Mouse (Mus musculus) midbrain, embryonic 15.5 days (tissue): ENCODE data around the gene Gpld1. TPM values are rescaled to one million over a fixed set of nuclear protein-coding genes. Genes with fewer than 3 reads are reported as not detected.
A peak's percentile ranks its signal among the peaks of the same experiment; 100 is the strongest.
"Not testable (repeated sequence)": the region's sequence is repeated elsewhere in the genome, so short reads cannot be mapped to it uniquely, and the experiment has no call there.

Experiments
- ATAC-seq: fragments of 200-750 bp; cut with Nextera tagmentation; replicated peaks from 2 replicates; pipeline ENCODE4 v1.8.0; 2017; ENCODE audit warnings: moderate TSS enrichment
- H3K27ac ChIP-seq: fragments of 300-500 bp; sonication (generic); 2 replicates; pipeline ENCODE4 v1.5.1; 2015; ENCODE audit warnings: mild to moderate bottlenecking, inconsistent platforms
- H3K27me3 ChIP-seq: fragments of 300-500 bp; sonication (generic); replicated peaks from 2 replicates; pipeline ENCODE4 v1.6.1; 2015; ENCODE audit warnings: inconsistent platforms
- H3K36me3 ChIP-seq: fragments of 300-500 bp; sonication (generic); replicated peaks from 2 replicates; pipeline ENCODE4 v1.6.1; 2015; ENCODE audit warnings: inconsistent platforms
- H3K4me1 ChIP-seq: fragments of 300-500 bp; sonication (generic); 2 replicates; pipeline ENCODE4 v1.6.1; 2015; ENCODE audit warnings: inconsistent platforms
- H3K4me2 ChIP-seq: fragments of 300-500 bp; sonication (generic); 2 replicates; pipeline ENCODE4 v1.6.1; 2015; ENCODE audit warnings: inconsistent platforms, mild to moderate bottlenecking, moderate library complexity
- H3K4me3 ChIP-seq: fragments of 300-500 bp; sonication (generic); 2 replicates; pipeline ENCODE4 v1.5.1; 2015; ENCODE audit warnings: mild to moderate bottlenecking, inconsistent platforms
- H3K9ac ChIP-seq: fragments of 300-500 bp; sonication (generic); 2 replicates; pipeline ENCODE4 v1.6.1; 2015; ENCODE audit warnings: mild to moderate bottlenecking, inconsistent platforms
- H3K9me3 ChIP-seq: fragments of 300-500 bp; sonication (generic); 2 replicates; pipeline ENCODE4 v1.6.1; 2016; ENCODE audit warnings: inconsistent platforms
- WGBS: fragments of 180-500 bp; shearing (Covaris S2); methylation state at CpG from one replicate; pipeline ENCODE4 v1.1.7; 2015; ENCODE audit warnings: mixed read lengths; 5-methylcytosine and 5-hydroxymethylcytosine counted together
- polyA plus RNA-seq: library from polyadenylated mRNA; unstranded; fragments of >200 nt; fragmentation: Nextera tagmentation; extraction: Ambion mirVana; gene quantifications from 2 replicates; pipeline ENCODE4 v1.2.1, GENCODE M21; 2015

Gene Gpld1
- polyA plus RNA-seq, 1 experiment from 2014 or later, result 3.0 TPM

DNA sequence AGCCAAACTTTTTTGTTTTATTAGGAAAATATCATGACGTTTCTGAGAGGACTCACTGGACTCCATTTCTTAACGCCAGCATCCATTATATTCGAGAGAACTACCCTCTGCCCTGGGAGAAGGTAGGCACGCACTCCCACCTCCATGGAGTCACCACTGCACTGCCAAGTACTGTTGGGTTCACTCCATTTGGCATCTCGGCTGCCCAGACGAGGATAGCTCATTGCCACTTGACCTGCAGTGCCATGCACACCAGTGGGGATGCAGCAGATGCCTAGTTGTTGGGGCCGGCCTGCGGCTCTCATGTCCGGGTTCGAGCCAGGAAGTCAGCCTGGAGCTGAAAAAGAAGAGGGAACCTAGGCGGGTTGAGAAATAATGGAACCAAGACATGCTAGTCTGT is 12.1 kb downstream of the Gpld1 start:
- 59% methylated on average over 11 of the region's 11 CpGs for WGBS
- no peaks in the 10 kb centered on the region for H3K36me3 ChIP-seq
- no peak for ATAC-seq
- no peaks in the 10 kb centered on the region for H3K27me3 ChIP-seq
- no peak overlapping the region for H3K4me2 ChIP-seq
- no peak overlapping the region for H3K4me3 ChIP-seq
- H3K9me3 ChIP-seq, result no peaks in the 10 kb centered on the region
- no peak overlapping the region for H3K9ac ChIP-seq
- H3K27ac ChIP-seq, result no peak overlapping the region
- no peaks in the 10 kb centered on the region for H3K4me1 ChIP-seq

DNA sequence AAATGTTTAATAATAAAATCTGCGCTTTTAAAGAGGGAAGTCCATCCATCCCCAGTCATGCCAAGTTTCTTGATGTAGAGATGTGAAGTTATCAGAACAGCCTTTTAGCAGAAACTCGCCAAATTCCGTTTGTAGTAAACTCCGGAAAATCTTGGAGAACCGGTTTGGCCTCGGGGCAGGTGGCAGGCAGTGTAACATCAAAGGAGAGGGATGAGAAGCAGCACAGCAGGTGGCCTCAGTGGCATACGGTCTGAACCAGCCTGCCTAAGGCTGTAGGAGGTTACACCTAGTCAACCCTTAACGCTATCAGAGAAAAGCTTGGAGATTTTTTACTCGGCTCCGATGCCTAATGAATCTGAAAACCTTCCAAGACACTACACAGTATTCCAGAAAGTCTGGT is 12.5 kb downstream of the Gpld1 start:
- Histone ChIP-seq H3K36me3 (no peaks in the 10 kb centered on the region), H3K4me1 (no peaks in the 10 kb centered on the region), H3K9me3 (no peaks in the 10 kb centered on the region), H3K4me3 (no peak overlapping the region), H3K9ac (no peak overlapping the region), H3K27ac (no peak overlapping the region), H3K4me2 (no peak overlapping the region), H3K27me3 (no peaks in the 10 kb centered on the region)
- WGBS, result 23% methylated on average over 10 of the region's 10 CpGs
- no peak for ATAC-seq

DNA sequence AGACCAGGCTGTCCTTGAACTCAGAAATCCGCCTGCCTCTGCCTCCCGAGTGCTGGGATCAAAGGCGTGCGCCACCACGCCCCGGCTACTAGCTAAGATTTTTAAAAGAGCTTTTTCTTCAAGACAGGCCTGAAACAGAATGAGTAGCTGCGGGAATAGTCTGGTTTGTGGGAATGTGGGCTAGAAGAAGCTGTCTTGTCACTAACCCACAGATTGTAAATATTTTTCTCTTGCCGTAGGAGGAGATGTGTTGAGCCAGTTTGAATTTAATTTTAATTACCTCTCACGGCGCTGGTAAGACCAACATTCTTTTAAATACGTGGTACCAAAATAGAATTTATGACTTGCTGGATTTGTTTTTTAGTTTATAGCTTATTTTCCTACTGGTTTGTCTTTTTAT is 15.7 kb downstream of the Gpld1 start:
- WGBS, result 91% methylated on average over 11 of the region's 11 CpGs
- H3K27me3 ChIP-seq, result no peaks in the 10 kb centered on the region
- H3K4me1 ChIP-seq, result no peaks in the 10 kb centered on the region
- H3K36me3 ChIP-seq, result no peaks in the 10 kb centered on the region
- no peak overlapping the region for H3K27ac ChIP-seq
- ATAC-seq, result no peak
- H3K9ac ChIP-seq, result no peak overlapping the region
- no peaks in the 10 kb centered on the region for H3K9me3 ChIP-seq
- no peak overlapping the region for H3K4me2 ChIP-seq
- H3K4me3 ChIP-seq, result no peak overlapping the region

DNA sequence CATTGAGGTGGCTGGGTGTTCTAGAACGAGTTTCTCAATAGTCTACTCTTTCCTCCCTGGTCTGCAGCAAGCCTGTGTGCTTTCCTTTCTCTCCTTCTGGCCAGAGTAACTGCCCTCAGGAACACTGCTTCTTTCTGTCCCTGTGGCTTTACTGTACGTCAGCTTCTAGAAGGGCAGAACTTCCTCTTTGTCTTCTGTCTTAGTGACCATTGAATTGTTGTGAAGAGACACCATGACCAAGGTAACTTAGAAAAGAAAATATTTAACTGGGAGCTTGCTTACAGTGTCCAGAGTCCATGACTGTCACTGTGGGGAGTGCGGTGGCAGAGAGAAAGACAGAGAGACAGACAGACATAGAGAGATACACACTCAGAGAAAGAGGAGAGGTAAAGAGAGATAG is 17.1 kb downstream of the Gpld1 start:
- Histone ChIP-seq H3K9me3 (no peaks in the 10 kb centered on the region), H3K4me3 (no peak overlapping the region), H3K27me3 (no peaks in the 10 kb centered on the region), H3K36me3 (no peaks in the 10 kb centered on the region), H3K9ac (no peak overlapping the region), H3K4me1 (peaks cover under 1% of the 10 kb centered on the region; the same call in 1 of the 2 replicates), H3K27ac (no peak overlapping the region), H3K4me2 (no peak overlapping the region)
- ATAC-seq, result no peak
- 83% methylated on average over 3 of the region's 3 CpGs for WGBS

DNA sequence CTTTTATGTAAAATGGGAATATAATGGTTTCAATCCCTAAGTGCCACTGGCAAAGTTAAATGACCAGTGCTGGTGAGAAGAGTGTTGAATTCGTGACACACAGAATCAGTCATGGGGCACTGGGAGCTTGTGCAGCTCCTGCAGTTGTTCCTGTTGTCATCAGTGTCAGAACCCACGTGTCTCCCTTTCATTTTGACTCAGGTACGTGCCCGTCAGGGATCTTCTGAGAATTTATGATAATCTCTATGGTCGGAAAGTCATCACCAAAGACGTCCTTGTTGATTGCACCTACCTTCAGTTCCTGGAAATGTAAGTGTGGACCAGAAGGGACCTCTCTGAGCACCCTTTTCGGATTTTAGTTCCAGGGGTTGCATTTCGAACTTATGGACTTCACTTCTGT is 19.2 kb downstream of the Gpld1 start:
- Histone ChIP-seq H3K36me3 (no peaks in the 10 kb centered on the region), H3K4me2 (no peak overlapping the region), H3K4me3 (no peak overlapping the region), H3K9me3 (no peaks in the 10 kb centered on the region), H3K27ac (no peak overlapping the region), H3K4me1 (peaks cover 3% of the 10 kb centered on the region; the same call in 1 of the 2 replicates), H3K9ac (no peak overlapping the region), H3K27me3 (no peaks in the 10 kb centered on the region)
- 89% methylated on average over 8 of the region's 8 CpGs for WGBS
- no peak for ATAC-seq

DNA sequence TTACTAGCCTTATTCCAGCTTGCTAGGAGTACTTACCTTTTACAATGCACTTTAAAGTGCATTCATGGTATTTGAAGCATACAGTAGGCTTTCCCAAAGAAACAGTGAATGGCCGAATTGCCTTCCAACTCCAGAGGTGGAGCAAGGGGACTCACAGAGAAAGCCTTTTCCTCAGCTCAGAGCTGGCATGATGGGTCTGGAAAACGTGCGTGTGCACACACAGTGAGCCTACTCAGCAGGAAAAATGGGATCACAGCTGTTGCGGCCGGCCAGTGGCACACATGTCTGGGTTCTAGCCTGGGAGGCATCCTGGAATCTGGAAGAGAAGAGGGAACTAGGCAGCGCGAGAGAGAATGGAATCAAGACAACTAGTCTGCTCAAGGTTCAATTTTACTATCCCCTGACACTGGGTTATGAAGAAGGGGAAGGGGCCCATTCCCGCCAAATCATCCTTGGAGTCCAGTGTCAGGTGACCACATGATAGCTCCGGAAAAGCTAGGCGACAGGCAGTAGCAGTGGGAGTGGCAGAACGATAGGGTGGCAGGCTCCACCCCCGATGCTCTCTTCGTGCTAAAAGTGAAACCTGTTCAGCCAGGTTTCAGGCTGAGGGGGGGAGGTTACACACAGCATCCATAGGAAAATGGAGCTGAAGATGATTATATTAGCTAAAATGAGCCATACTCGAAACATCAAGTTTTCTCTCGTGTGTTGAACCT is 22.3 kb downstream of the Gpld1 start:
- no peaks in the 10 kb centered on the region for H3K36me3 ChIP-seq
- H3K4me2 ChIP-seq, result peak overlapping the region; percentile 49
- H3K9me3 ChIP-seq, result no peaks in the 10 kb centered on the region
- WGBS, result 21% methylated on average over 15 of the region's 15 CpGs
- H3K4me3 ChIP-seq, result peak overlapping the region; percentile 28
- H3K27me3 ChIP-seq, result no peaks in the 10 kb centered on the region
- no peak overlapping the region for H3K27ac ChIP-seq
- H3K4me1 ChIP-seq, result peaks cover 3% of the 10 kb centered on the region; the same call in 1 of the 2 replicates
- H3K9ac ChIP-seq, result no peak overlapping the region
- ATAC-seq, result peak; percentile 72

DNA sequence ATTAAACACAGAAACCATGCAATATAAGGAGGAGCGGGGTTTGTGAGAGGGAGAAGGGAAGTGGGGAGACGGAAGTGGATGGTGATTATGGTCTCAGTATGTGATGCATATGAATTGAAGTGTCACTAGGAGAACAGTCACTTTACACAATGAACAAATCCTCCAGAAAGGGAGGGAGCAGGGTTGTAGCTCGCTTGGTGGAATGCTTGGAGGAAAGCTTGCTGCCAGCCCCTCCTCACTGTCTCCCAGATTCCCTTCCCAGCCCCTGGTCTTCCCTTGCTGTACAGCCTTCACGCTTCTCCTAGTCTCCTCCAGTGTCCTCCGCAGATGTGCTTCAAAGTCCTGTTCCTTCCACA is 22.9 kb downstream of the Gpld1 start:
- WGBS, result 37% methylated on average over 5 of the region's 5 CpGs
- peaks cover 3% of the 10 kb centered on the region; the same call in 1 of the 2 replicates for H3K4me1 ChIP-seq
- peak overlapping the region; percentile 49 for H3K4me2 ChIP-seq
- no peaks in the 10 kb centered on the region for H3K36me3 ChIP-seq
- no peak overlapping the region for H3K9ac ChIP-seq
- no peak overlapping the region for H3K27ac ChIP-seq
- H3K27me3 ChIP-seq, result no peaks in the 10 kb centered on the region
- ATAC-seq, result peak; percentile 69
- H3K4me3 ChIP-seq, result peak overlapping the region; percentile 28
- H3K9me3 ChIP-seq, result no peaks in the 10 kb centered on the region

DNA sequence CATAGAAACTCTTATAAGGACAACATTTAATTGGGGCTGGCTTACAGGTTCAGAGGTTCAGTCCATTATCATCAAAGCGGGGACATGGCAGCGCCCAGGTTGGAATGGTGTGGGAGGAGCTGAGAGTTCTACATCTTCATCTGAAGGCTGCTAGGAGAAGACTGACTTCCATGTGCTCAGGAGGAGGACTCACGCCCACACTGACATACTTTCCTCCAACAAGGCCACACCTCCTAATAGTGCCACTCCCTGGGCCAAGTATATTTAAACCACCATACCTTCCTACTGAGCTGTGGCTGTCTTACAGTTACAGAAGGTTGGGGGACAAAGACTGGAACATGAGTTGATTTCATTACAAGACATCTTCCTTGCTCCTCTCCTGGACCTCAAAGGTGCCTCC is 28.8 kb downstream of the Gpld1 start:
- H3K27ac ChIP-seq, H3K4me1 ChIP-seq, ATAC-seq, H3K9ac ChIP-seq, H3K4me2 ChIP-seq, H3K36me3 ChIP-seq, H3K4me3 ChIP-seq, H3K27me3 ChIP-seq, H3K9me3 ChIP-seq: not testable (repeated sequence)
- WGBS, result 90% methylated on average over 3 of the region's 3 CpGs

DNA sequence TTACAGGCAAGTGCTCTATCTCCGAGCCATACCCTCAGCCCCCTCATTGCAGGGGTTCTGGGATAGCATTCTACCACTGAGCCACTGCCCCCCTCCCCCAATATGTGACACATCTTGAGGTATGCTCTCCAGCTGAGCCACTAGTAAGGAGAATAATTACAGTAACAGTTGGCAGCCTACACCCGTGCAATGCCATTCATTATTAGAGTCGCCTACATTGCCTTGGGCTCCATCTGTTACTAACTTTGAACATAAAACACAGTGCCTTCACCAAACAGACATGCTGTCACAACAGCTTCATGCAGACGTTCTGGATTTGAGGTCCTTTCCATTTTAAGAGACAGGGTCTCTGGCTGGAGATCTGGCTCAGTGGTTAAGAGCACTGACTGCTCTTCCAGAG is 33.4 kb downstream of the Gpld1 start:
- Histone ChIP-seq H3K4me2 (no peak overlapping the region), H3K9ac (no peak overlapping the region), H3K4me1 (no peaks in the 10 kb centered on the region), H3K9me3 (no peaks in the 10 kb centered on the region), H3K27me3 (no peaks in the 10 kb centered on the region), H3K27ac (no peak overlapping the region), H3K4me3 (no peak overlapping the region), H3K36me3 (no peaks in the 10 kb centered on the region)
- ATAC-seq, result 0 out of 2 replicates have a peak, but pooled peaks have one; percentile 17
- WGBS, result 61% methylated on average over 4 of the region's 4 CpGs

DNA sequence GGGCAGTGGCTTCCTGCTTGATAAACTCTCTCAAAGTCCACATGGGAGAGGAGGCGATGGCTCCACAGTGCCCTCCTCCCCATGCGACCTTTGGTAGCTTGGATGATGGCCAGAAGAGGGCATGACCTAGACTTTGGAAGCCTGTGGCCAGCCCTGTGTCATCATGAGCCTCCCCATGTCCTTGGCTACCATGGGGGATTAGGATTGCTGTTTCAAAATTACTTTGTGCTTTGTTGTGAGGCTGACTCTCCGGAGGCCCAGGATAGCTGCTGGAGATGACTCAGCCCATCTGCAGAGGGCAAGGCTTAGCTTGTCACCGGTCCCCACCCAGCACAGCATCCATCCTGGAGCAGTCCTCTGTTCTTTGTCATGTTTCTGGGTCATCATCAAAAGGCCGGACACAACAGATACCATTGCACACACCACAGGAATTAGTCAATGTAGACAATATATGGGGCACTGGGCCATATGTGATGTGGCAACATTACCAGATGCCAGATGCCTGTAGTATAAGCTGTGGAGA is 34.9 kb downstream of the Gpld1 start:
- Histone ChIP-seq H3K4me2 (no peak overlapping the region), H3K27me3 (no peaks in the 10 kb centered on the region), H3K27ac (no peak overlapping the region), H3K4me3 (no peak overlapping the region), H3K4me1 (no peaks in the 10 kb centered on the region), H3K36me3 (no peaks in the 10 kb centered on the region), H3K9me3 (no peaks in the 10 kb centered on the region), H3K9ac (no peak overlapping the region)
- ATAC-seq, result no peak
- WGBS, result 84% methylated on average over 5 of the region's 5 CpGs

DNA sequence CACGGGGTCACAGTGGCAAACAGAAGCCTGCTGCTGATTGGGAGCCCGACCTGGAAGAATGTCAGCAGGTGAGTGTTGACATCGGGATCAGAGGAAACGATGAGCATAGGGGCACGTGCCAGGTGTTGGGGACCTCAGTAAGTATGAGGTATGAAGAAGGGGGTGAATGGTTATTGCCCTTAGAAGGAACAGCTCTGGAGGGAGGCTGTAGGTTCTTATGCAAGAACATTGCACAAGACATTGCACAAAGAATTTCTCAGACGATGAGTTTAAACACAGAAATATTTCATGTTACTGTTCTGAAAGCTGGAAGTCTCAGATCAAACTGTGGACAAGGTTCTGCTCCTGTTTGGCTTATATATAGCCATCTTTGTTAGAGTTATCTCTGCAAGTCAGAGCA is 38.1 kb downstream of the Gpld1 start:
- no peak for ATAC-seq
- Histone ChIP-seq H3K27me3 (no peaks in the 10 kb centered on the region), H3K4me2 (no peak overlapping the region), H3K9ac (no peak overlapping the region), H3K4me1 (no peaks in the 10 kb centered on the region), H3K9me3 (no peaks in the 10 kb centered on the region), H3K27ac (no peak overlapping the region), H3K36me3 (no peaks in the 10 kb centered on the region), H3K4me3 (no peak overlapping the region)
- WGBS, result 92% methylated on average over 6 of the region's 6 CpGs

DNA sequence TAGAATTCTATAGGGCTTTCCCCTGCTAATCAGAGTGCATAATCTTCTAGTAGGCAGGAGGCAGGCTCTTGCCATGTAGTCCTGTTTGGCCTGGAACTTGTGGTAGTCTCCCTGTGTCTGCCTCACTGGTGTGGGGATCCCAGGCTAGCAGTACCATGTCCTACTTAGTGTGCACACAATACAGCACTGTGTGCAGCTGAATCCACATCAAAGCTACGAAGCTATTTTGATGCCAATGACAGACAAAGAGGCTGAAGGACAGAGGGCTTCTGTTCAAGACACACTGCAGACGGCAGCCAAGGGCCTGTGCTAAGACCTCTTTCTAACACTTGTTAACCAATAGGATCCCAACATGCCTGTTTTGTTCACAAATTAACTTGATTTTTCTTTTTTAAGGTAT is 42.5 kb downstream of the Gpld1 start:
- Histone ChIP-seq H3K9me3 (no peaks in the 10 kb centered on the region), H3K36me3 (peaks cover 6% of the 10 kb centered on the region), H3K9ac (no peak overlapping the region), H3K4me1 (no peaks in the 10 kb centered on the region), H3K4me2 (no peak overlapping the region), H3K27ac (0 out of 2 replicates have a peak overlapping the region, but pooled peaks have one; percentile 15), H3K4me3 (no peak overlapping the region), H3K27me3 (no peaks in the 10 kb centered on the region)
- peak; percentile 61 for ATAC-seq
- WGBS, result 45% methylated on average over 2 of the region's 2 CpGs

DNA sequence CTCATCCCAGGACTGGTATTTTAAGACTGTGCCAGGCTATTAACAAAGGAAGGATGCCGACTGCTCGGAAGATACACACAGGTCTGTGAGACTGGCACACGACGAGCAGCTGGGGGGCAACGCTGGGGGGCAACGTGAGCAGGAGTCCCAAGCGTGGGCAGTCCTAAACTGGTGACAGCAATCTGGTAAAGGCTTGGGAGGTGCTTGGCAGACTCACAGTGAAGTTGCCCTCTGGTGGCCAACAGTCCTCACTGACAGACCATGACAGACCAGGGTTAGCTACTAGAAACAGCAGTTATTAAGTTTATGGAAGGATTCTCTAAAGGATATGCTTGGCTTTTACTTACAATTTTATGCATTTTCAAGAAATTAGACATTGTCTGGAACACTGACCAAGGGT is 45.4 kb downstream of the Gpld1 start:
- Histone ChIP-seq H3K9me3 (no peaks in the 10 kb centered on the region), H3K36me3 (peaks cover 11% of the 10 kb centered on the region), H3K4me3 (no peak overlapping the region), H3K27me3 (no peaks in the 10 kb centered on the region), H3K4me1 (no peaks in the 10 kb centered on the region), H3K4me2 (no peak overlapping the region), H3K27ac (no peak overlapping the region), H3K9ac (no peak overlapping the region)
- WGBS, result 43% methylated on average over 7 of the region's 7 CpGs
- ATAC-seq, result peak; percentile 60
